Mouse (Mus musculus): ENCODE results near the gene Myo18a. TPM values are rescaled to one million over a fixed set of nuclear protein-coding genes. Genes with fewer than 3 reads are reported as not detected.
"Not testable (repeated sequence)": the region's sequence is repeated elsewhere in the genome, so short reads cannot be mapped to it uniquely, and the experiment has no call there.

Gene Myo18a
- polyA plus RNA-seq (2015; fragmentation: Nextera tagmentation; extraction: Ambion mirVana): 43.7 and 48.3 TPM in 2 replicates

DNA sequence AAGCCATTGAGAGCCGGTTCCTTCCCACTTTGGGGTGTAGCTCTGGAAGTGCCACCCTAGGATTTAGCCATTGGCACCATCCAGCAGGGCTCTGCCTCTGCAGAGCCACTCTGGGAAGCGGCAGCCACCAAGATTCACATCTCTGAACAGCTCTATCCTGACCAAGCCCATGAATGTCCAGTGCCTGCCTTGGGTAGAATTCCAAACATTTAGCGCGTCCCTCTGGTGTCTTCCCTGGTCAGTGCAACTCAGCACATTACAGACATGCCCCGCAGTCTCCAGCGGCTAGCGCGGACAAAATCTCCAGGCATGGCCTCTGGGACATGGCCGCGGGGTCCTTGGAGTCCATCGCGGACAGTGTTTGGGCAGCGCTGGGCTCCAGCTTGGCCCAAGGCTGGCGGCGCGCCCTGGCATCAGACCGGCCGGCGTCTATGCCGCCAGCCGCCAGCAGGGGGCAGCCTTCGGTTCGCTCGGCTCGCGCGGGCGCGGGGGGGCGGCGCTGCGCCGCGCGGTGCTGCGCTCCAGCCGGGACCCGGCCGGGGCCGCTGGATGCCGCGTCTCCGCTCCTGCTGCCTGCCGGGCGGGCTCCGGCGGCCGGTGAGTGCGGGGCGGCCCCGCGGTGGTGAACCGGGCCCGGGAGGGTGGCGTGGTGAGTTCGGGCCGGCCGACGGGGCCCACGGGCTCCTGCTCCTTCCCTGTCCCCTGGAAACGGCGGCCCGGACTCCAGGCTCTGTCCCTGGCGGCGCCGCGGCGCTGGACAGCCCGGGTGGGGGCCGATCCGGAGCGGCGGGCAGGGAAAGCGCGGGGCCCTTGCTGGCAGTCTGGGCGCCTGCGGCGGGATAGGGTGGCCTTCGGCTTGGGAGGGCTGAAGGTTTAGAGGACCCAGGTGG lies at the start of gene Myo18a:
Myo18a (plus strand) TSS at position 464 of the 890 bp plus-strand sequence.
- H3K36me3 ChIP-seq: no peaks in the 10 kb centered on the region
- H3K4me1 ChIP-seq (replicated peaks): peaks cover 39% of the 10 kb centered on the region
- peak within 1 kb of the TSS; percentile 78 for H3K4me3 ChIP-seq
- H3K9me3 ChIP-seq: no peaks in the 10 kb centered on the region
- H3K4me2 ChIP-seq: peak within 1 kb of the TSS; percentile 96
- ATAC-seq (ENCODE audit: low FRiP score, low read depth): peak; percentile 86
- 2% methylated on average over 63 of the region's 79 CpGs for WGBS
- peak within 1 kb of the TSS; percentile 98 for H3K9ac ChIP-seq
- no peaks in the 10 kb centered on the region for H3K27me3 ChIP-seq
- peak within 1 kb of the TSS; percentile 90 for H3K27ac ChIP-seq (replicated peaks)

DNA sequence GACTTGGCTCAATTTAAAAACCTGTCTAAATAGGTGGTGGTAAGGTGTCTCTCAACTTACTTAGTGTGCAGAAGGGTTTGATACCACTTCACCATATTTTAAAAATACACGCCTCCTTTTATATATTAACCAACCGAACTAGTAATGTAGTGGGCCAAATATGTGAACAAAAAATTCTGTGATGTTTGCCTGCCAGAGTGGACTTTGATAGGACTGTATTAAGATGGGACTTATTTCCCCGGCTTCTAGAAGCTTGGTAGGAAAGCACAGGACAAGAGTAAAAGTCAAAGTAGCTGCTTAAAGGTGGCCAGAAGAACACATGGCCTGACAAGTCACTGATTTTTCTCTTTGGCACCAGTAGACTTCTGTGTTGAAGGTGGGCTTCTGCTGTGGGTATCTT lies 49.3 kb upstream of the Myo18a start:
- peaks cover 9% of the 10 kb centered on the region; the same call in 1 of the 2 replicates for H3K36me3 ChIP-seq
- ATAC-seq (ENCODE audit: low FRiP score, low read depth): no peak
- no peaks in the 10 kb centered on the region for H3K9me3 ChIP-seq
- H3K9ac ChIP-seq: no peak overlapping the region
- 96% methylated on average over 3 of the region's 3 CpGs for WGBS
- H3K4me3 ChIP-seq: no peak overlapping the region
- no peaks in the 10 kb centered on the region for H3K4me1 ChIP-seq (replicated peaks)
- no peak overlapping the region for H3K27ac ChIP-seq (replicated peaks)
- no peaks in the 10 kb centered on the region for H3K27me3 ChIP-seq
- H3K4me2 ChIP-seq: no peak overlapping the region

DNA sequence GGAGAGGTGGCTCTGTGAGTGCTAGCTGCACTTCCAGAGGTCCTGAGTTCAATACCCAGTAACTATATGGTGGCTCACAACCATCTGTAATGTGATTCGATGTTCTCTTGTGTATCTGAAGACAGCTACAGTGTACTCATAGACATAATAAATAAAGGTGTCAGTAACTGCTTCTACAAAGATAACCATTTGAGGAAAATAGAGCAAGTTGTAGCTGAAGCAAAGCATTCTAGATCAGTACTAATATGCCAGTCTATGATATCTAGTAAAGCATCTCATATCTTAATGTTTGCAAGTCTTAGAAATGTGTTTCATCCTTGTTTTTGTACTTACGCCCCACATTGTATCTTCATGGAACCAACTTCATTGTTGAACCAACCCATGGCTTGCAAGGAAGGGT lies 44.0 kb upstream of the Myo18a start:
- Histone ChIP-seq H3K4me1 (replicated peaks) (no peaks in the 10 kb centered on the region), H3K4me2 (no peak overlapping the region), H3K9me3 (no peaks in the 10 kb centered on the region), H3K36me3 (no peaks in the 10 kb centered on the region), H3K27ac (replicated peaks) (no peak overlapping the region), H3K27me3 (no peaks in the 10 kb centered on the region), H3K4me3 (no peak overlapping the region), H3K9ac (no peak overlapping the region)
- no peak for ATAC-seq (ENCODE audit: low FRiP score, low read depth)
- WGBS: 94% methylated on average over 2 of the region's 2 CpGs

DNA sequence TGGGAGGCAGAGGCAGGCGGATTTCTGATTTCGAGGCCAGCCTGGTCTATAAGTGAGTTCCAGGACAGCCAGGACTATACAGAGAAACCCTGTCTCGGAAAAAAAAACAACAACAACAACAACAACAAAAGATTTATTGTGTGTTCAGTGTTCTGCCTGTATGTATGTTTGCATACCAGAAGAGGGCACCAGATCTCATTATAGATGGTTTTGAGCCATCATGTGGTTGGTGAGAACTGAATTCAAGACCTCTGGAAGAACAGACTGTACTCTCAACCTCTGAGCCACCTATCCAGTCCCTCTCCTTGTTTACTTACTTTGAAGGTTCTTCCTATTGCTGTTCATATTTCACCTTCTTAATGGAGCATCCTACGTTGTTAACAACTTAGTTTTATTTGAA lies 41.7 kb upstream of the Myo18a start:
- no peaks in the 10 kb centered on the region for H3K36me3 ChIP-seq
- no peak overlapping the region for H3K9ac ChIP-seq
- 87% methylated on average over 4 of the region's 4 CpGs for WGBS
- H3K27ac ChIP-seq (replicated peaks): no peak overlapping the region
- no peak overlapping the region for H3K4me3 ChIP-seq
- H3K4me2 ChIP-seq: no peak overlapping the region
- no peaks in the 10 kb centered on the region for H3K9me3 ChIP-seq
- no peaks in the 10 kb centered on the region for H3K4me1 ChIP-seq (replicated peaks)
- H3K27me3 ChIP-seq: no peaks in the 10 kb centered on the region
- no peak for ATAC-seq (ENCODE audit: low FRiP score, low read depth)

DNA sequence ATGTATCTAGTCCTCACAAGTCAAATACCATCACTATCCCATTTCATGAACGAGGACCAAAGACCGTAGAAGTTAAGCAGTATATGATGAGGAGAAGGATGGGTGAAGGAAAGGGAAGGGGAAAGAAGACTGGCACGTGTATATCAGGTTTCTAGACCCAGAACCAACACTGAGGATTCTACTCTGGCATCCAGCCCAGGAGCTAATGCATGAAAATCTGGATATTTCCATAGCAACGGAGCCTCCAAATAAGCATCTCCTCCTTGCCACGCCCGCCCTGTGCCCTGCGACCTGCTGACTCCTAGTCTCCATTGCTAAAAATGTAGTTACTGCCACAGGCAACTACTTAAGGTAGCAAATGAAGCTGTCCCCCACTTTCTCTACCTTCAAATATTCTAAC lies 38.3 kb upstream of the Myo18a start:
- Histone ChIP-seq H3K27ac (replicated peaks) (no peak overlapping the region), H3K4me1 (replicated peaks) (no peaks in the 10 kb centered on the region), H3K27me3 (no peaks in the 10 kb centered on the region), H3K9ac (no peak overlapping the region), H3K4me2 (no peak overlapping the region), H3K9me3 (no peaks in the 10 kb centered on the region), H3K4me3 (no peak overlapping the region), H3K36me3 (no peaks in the 10 kb centered on the region)
- WGBS: 77% methylated on average over 7 of the region's 7 CpGs
- ATAC-seq (ENCODE audit: low FRiP score, low read depth): no peak

DNA sequence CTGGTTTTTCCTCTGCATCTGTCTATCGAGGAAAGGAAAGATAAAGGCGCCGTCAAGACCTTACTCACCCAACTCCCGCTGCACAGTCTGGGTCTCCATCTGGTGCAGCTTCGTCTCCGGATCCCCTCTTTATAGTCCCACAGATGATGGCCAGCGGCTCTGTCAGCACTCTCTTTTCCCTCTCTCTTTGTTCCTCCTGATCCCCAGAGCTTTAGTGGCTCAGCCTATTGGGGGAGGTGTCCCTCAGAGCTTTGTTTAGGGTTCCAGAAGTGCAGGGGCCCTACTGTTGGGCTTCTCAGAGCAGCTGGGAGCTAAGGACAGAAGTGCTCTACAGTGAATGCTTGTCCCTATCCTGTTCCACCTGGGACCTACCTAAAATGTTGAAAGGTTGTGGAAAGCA lies 37.9 kb upstream of the Myo18a start, which contains the start of gene Cryba1:
Cryba1 (minus strand) TSS at position 101 of the 400 bp plus-strand sequence.
- no peak for ATAC-seq (ENCODE audit: low FRiP score, low read depth)
- Histone ChIP-seq H3K4me3 (no peak within 1 kb of the TSS), H3K4me1 (replicated peaks) (no peaks in the 10 kb centered on the region), H3K27me3 (no peaks in the 10 kb centered on the region), H3K36me3 (no peaks in the 10 kb centered on the region), H3K9ac (no peak within 1 kb of the TSS), H3K9me3 (no peaks in the 10 kb centered on the region), H3K27ac (replicated peaks) (no peak within 1 kb of the TSS), H3K4me2 (no peak within 1 kb of the TSS)
- WGBS: 53% methylated on average over 7 of the region's 7 CpGs

DNA sequence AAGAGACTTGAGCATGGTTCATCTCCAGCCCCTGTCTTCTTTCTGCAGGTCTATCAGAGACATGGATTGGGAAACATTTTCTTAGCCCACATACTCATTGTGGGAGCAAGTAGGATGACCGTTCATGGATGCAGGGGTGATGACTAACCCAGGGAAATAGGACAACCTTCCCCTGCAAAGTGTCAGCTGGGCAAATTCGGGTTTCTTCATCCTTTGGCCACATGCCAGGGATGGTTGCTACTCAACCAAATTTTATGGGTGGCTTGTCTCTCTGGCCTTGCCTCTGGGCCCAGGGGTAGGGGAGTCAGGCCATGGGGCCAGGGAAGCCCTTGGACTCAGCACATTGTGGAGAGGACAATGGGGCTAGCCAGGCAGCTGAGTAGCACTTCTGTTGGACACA lies 34.5 kb upstream of the Myo18a start:
- no peaks in the 10 kb centered on the region for H3K4me1 ChIP-seq (replicated peaks)
- H3K27ac ChIP-seq (replicated peaks): no peak overlapping the region
- H3K9me3 ChIP-seq: no peaks in the 10 kb centered on the region
- H3K4me2 ChIP-seq: no peak overlapping the region
- H3K9ac ChIP-seq: no peak overlapping the region
- no peaks in the 10 kb centered on the region for H3K36me3 ChIP-seq
- no peaks in the 10 kb centered on the region for H3K27me3 ChIP-seq
- WGBS: 46% methylated on average over 2 of the region's 2 CpGs
- no peak for ATAC-seq (ENCODE audit: low FRiP score, low read depth)
- no peak overlapping the region for H3K4me3 ChIP-seq

DNA sequence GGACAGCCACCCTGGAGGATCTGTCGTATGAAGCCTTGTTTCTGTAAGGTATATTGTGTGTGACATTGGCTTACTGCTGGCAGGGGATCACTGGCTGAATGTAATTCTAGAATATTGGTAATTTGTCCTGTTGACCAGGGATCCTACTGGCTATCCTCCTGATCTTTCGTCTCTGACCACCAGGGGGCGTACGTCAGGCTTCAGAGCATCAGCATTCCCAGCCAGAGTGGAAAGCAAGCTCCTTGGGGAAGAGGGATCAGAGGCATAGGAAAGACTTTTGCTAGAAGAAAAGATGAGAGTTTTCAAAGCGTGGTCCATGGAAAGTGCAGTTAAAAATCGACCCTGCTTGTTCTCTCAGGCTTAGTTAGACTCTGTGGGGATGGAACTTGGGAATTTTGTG lies 25.8 kb upstream of the Myo18a start:
- Histone ChIP-seq H3K4me2 (no peak overlapping the region), H3K9me3 (no peaks in the 10 kb centered on the region), H3K4me3 (no peak overlapping the region), H3K9ac (no peak overlapping the region), H3K4me1 (replicated peaks) (0 out of 2 replicates have a peak, but pooled peaks cover 3% of the 10 kb centered on the region), H3K27ac (replicated peaks) (no peak overlapping the region), H3K36me3 (no peaks in the 10 kb centered on the region), H3K27me3 (no peaks in the 10 kb centered on the region)
- no peak for ATAC-seq (ENCODE audit: low FRiP score, low read depth)
- 2% methylated on average over 6 of the region's 6 CpGs for WGBS

DNA sequence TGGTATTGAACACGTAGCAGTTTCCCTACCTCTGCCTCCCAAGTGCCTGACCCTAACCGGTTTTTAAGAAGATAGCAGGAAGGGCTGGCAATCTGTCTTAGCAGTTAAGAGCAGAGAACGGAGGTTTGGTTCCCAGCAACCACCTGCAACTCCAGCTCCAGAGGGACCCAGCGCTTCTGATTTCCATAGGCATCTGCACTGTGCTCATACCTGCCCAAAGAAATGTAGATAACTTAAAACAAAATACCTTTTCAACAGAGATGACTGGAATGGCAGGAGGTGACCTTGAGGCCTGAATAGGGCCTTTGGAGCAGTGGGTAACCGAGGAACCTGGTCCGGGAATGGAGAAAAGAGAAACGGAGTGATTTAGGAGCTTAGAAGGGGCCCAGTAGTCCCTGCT lies 24.5 kb upstream of the Myo18a start:
- no peak for ATAC-seq (ENCODE audit: low FRiP score, low read depth)
- H3K4me2 ChIP-seq: no peak overlapping the region
- 0 out of 2 replicates have a peak, but pooled peaks cover 3% of the 10 kb centered on the region for H3K4me1 ChIP-seq (replicated peaks)
- H3K4me3 ChIP-seq: no peak overlapping the region
- H3K9ac ChIP-seq: no peak overlapping the region
- no peak overlapping the region for H3K27ac ChIP-seq (replicated peaks)
- 49% methylated on average over 7 of the region's 7 CpGs for WGBS
- H3K36me3 ChIP-seq: no peaks in the 10 kb centered on the region
- no peaks in the 10 kb centered on the region for H3K27me3 ChIP-seq
- no peaks in the 10 kb centered on the region for H3K9me3 ChIP-seq

DNA sequence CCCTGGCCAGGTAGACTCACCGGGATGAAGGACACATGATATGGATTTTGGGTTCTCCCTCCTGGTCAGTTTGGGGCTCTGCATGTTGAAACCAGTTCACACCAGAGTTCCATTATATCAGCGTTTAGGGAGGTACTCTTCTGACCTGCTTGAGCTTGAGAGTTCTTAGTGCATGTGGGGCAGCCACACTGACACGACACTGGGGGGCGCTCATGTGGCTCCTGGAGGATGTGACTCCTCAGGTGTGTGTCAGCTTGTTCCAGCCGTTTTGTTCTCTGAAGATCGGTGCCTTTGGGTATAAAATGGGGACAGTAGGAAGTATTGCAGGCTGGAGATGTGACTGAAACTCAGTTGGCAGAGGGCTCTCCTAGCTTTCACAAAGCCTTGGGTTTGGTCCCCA lies 19.1 kb upstream of the Myo18a start:
- WGBS: 34% methylated on average over 6 of the region's 6 CpGs

DNA sequence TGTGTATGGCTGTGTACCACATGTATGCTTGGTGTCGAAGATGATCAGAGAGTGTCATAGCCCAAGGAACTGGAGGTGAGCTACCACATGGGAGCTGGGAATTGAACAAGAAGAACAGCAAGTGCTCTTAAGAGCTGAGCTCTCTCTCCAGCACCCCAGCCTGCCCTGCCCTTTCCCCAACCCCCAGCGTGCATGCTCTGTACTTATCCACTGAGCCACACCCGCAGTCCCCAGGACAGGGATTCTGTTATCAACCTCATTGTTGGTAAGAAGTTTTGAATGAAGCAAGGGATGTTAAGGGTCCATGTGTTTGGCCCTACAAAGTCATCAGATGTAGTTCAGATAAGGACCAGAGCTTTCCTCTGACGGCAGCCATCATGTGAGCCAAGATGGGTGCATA lies 16.4 kb upstream of the Myo18a start:
- H3K27me3 ChIP-seq: no peaks in the 10 kb centered on the region
- no peaks in the 10 kb centered on the region for H3K36me3 ChIP-seq
- 91% methylated on average over 4 of the region's 4 CpGs for WGBS
- H3K4me1 ChIP-seq (replicated peaks): no peaks in the 10 kb centered on the region
- no peak overlapping the region for H3K4me2 ChIP-seq
- H3K9ac ChIP-seq: no peak overlapping the region
- H3K4me3 ChIP-seq: no peak overlapping the region
- no peak overlapping the region for H3K27ac ChIP-seq (replicated peaks)
- no peaks in the 10 kb centered on the region for H3K9me3 ChIP-seq
- ATAC-seq (ENCODE audit: low FRiP score, low read depth): no peak

More for the DNA sequence above, 19.1 kb upstream of the Myo18a start:
- Histone ChIP-seq H3K4me3 (no peak overlapping the region), H3K9me3 (no peaks in the 10 kb centered on the region), H3K27me3 (no peaks in the 10 kb centered on the region), H3K36me3 (no peaks in the 10 kb centered on the region), H3K9ac (no peak overlapping the region), H3K27ac (replicated peaks) (no peak overlapping the region), H3K4me2 (no peak overlapping the region), H3K4me1 (replicated peaks) (no peaks in the 10 kb centered on the region)
- ATAC-seq (ENCODE audit: low FRiP score, low read depth): no peak

DNA sequence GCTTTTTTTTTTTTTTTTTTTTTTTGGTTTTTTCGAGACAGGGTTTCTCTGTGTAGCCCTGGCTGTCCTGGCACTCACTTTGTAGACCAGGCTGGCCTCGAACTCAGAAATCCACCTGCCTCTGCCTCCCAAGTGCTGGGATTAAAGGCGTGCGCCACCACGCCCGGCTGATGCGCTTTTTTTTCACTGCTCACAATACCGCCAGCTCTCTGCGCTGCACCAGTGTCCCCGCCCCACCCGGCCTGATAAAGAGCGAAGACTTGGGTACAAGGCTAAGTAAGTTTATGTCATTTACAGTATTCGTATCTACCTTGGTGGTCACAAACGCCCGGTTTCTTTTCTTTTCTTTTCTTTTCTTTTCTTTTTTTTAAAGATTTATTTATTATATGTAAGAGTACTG lies 15.9 kb upstream of the Myo18a start:
- not testable (repeated sequence) for H3K9me3 ChIP-seq; H3K4me2 ChIP-seq; ATAC-seq (ENCODE audit: low FRiP score, low read depth); H3K4me1 ChIP-seq (replicated peaks); H3K36me3 ChIP-seq; H3K9ac ChIP-seq; H3K27me3 ChIP-seq; H3K4me3 ChIP-seq; H3K27ac ChIP-seq (replicated peaks)
- WGBS: 98% methylated on average over 13 of the region's 15 CpGs
